Mouse (Mus musculus) brain, embryonic 14.5 days (tissue): ENCODE results near the gene Slbp.

Experiments
- CTCF ChIP-seq: fragments of 200-500 bp; IDR thresholded peaks from 2 replicates; pipeline ENCODE4 v1.5.1; 2012; ENCODE audit warnings: inconsistent platforms, mild to moderate bottlenecking, moderate library complexity, borderline replicate concordance; ENCODE audit not compliant: insufficient read depth, insufficient read length; ENCODE audit errors: extremely low read depth
- POLR2A ChIP-seq: fragments of 200-500 bp; IDR thresholded peaks from 2 replicates; pipeline ENCODE4 v1.6.1; 2012; ENCODE audit warnings: mild to moderate bottlenecking, inconsistent platforms, borderline replicate concordance; ENCODE audit not compliant: poor library complexity, insufficient read depth, insufficient read length, severe bottlenecking; ENCODE audit errors: extremely low read depth

DNA sequence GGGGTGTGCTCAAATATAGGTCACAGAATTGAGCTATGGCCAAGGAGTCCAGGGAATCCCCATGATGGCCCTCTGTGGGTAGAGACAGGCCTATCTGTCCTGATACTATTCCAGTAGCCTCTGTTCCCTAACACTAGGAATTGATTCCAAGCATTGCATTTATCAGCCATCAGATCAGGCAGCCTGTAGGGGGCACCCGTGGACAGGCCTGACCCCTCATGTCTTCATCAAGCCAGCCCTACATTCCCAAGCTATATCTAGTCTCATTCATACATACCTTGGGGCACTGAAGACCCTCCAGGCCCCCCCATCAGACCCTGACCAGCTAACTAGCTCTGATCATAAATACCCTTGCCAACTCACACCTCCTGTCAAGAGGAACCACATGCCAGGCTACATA lies 23.6 kb upstream of the Slbp start:
- TF ChIP-seq CTCF (peak; percentile 78), POLR2A (no peak)
